Mouse (Mus musculus): ENCODE measurements around the gene Atp8b3. TPM values are rescaled to one million over a fixed set of nuclear protein-coding genes. Genes with fewer than 3 reads are reported as not detected.

Gene Atp8b3
- polyA plus RNA-seq, 1 experiment from 2014 or later: 0.37 TPM

DNA sequence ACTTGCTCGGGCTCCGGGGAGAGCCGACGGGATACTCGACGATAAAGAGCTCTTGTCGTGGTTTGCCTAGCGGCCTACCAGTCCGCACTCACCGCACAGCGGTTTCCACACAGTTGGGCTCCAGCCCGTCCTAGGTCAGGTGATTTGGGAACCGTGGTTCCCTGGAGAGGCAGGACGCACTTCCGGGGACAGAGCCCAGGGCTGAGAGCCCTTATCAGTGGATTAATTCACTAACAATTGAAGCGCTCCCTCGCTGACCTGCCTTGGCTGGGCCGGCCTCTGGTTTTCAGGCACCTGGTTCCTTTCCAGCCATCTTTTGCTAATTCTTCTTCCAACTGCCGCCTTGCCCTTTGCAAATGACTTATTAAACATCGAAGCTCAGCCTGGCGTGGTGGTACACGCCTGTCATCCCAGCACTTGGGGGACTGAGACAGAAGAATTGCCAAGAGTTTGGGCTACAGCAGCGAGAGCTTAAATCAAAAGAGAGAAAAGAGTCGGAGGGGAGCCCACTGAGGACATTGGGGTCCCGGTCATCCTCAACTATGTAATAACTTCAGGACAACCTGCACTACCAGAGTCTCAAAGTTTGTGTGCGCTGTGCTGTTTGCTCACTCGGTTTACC lies 35.2 kb downstream of the Atp8b3 start:
- under 1% methylated on average over 27 of the region's 27 CpGs for WGBS
- ATAC-seq (ENCODE audit: insufficient number of reproducible peaks, low FRiP score, low TSS enrichment, low read depth) (no peak), DNase-seq (ENCODE audit: low spot score) (peak; percentile 45)
- Histone ChIP-seq H3K27me3 (ENCODE audit: control insufficient read depth, insufficient read depth, low read length) (peaks cover 77% of the 10 kb centered on the region), H3K9me3 (ENCODE audit: control insufficient read depth, low read length) (no peaks in the 10 kb centered on the region), H3K4me2 (ENCODE audit: low read depth, severe bottlenecking) (no peak overlapping the region), H3K4me3 (ENCODE audit: low read depth, low read length) (no peak overlapping the region), H3K27ac (replicated peaks; ENCODE audit: low read depth, low read length) (no peak overlapping the region), H3K9ac (ENCODE audit: low read length) (no peak overlapping the region), H3K4me1 (ENCODE audit: control insufficient read depth, insufficient read depth, low read length) (peaks cover 8% of the 10 kb centered on the region; the same call in 1 of the 2 replicates), H3K36me3 (ENCODE audit: control insufficient read depth, insufficient read depth, low read length) (no peaks in the 10 kb centered on the region)

DNA sequence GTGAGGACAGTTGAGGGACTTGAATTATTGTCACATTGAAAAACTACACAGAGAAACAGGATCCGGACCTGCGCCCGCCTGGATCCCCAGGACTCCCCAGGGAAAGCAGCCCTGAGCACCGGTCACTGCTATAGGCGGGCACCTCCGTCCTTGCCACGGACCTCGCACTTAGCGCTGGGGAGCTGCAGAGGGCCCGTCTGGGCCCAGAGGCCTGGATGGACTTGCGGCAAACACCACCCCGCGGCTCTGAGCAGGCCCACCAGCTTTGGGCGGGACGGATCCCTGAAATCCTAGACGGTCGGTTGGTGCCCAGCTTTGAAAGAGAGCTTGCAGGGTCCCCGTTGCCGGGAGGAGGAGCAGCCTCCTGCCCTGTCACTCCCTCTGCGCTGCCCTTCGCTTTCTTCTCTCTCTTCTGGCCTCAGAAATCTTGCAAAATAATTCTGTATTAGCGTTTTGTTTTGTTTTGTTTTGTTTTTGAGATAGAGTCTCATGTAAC lies 36.1 kb downstream of the Atp8b3 start:
- Histone ChIP-seq H3K4me1 (ENCODE audit: control insufficient read depth, insufficient read depth, low read length) (peaks cover 8% of the 10 kb centered on the region; the same call in 1 of the 2 replicates), H3K36me3 (ENCODE audit: control insufficient read depth, insufficient read depth, low read length) (no peaks in the 10 kb centered on the region), H3K9me3 (ENCODE audit: control insufficient read depth, low read length) (no peaks in the 10 kb centered on the region), H3K4me2 (ENCODE audit: low read depth, severe bottlenecking) (no peak overlapping the region), H3K4me3 (ENCODE audit: low read depth, low read length) (no peak overlapping the region), H3K27me3 (ENCODE audit: control insufficient read depth, insufficient read depth, low read length) (peaks cover 84% of the 10 kb centered on the region), H3K27ac (replicated peaks; ENCODE audit: low read depth, low read length) (no peak overlapping the region), H3K9ac (ENCODE audit: low read length) (no peak overlapping the region)
- DNase-seq (ENCODE audit: low spot score) (peak; percentile 61), ATAC-seq (ENCODE audit: insufficient number of reproducible peaks, low FRiP score, low TSS enrichment, low read depth) (no peak)
- WGBS: under 1% methylated on average over 22 of the region's 22 CpGs

DNA sequence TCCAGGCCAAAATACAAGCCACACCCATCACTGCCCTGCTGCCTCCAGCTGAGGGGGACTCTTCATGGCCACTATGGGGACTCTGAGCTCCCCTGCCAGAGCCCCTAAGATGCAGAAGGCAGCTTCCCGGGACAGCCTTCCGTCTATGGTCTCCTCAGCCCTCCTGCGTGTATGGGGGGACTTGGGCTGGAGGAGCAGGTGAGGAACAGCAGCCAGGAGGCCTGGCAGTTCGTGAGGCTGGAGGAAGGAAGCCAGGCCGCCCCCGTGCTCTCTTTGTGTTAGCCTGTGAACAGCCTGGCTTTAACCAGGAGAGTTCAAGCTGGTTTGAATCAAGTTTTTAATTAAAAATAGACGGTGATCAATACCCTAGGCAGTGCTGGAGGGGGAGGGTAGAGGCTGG lies 36.6 kb downstream of the Atp8b3 start:
- Histone ChIP-seq H3K36me3 (ENCODE audit: control insufficient read depth, insufficient read depth, low read length) (no peaks in the 10 kb centered on the region), H3K9me3 (ENCODE audit: control insufficient read depth, low read length) (no peaks in the 10 kb centered on the region), H3K4me1 (ENCODE audit: control insufficient read depth, insufficient read depth, low read length) (peaks cover 8% of the 10 kb centered on the region; the same call in 1 of the 2 replicates), H3K4me3 (ENCODE audit: low read depth, low read length) (no peak overlapping the region), H3K9ac (ENCODE audit: low read length) (no peak overlapping the region; the same call in 1 of the 2 replicates), H3K27ac (replicated peaks; ENCODE audit: low read depth, low read length) (no peak overlapping the region), H3K4me2 (ENCODE audit: low read depth, severe bottlenecking) (no peak overlapping the region), H3K27me3 (ENCODE audit: control insufficient read depth, insufficient read depth, low read length) (peaks cover 85% of the 10 kb centered on the region)
- WGBS: 0% methylated on average over 7 of the region's 7 CpGs
- DNase-seq (ENCODE audit: low spot score): peak; percentile 31
- no peak for ATAC-seq (ENCODE audit: insufficient number of reproducible peaks, low FRiP score, low TSS enrichment, low read depth)

DNA sequence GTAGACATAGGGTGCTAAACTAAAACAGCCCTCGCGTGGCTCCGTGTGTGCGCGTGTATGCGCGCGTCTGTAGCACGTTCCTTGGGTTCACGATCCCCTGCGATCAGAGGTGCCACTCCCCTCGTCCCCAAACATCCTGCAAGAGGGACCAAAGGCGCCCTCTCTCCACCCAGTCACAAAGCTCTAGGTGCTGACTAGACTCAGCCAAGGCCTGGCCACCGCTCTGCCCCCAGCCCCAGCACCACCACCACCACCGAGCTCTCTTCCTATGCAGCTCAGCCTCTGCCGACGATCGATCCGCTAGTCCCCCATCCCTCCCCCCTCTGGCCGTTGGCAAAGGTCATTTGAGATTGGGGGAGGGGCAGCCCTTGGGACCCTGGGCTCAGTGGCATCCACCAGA lies 42.5 kb downstream of the Atp8b3 start:
- Histone ChIP-seq H3K27me3 (ENCODE audit: control insufficient read depth, insufficient read depth, low read length) (peaks cover 99% of the 10 kb centered on the region), H3K4me3 (ENCODE audit: low read depth, low read length) (0 out of 2 replicates have a peak overlapping the region, but pooled peaks have one; percentile 30), H3K4me2 (ENCODE audit: low read depth, severe bottlenecking) (no peak overlapping the region; the same call in 1 of the 2 replicates), H3K9ac (ENCODE audit: low read length) (no peak overlapping the region), H3K9me3 (ENCODE audit: control insufficient read depth, low read length) (no peaks in the 10 kb centered on the region), H3K27ac (replicated peaks; ENCODE audit: low read depth, low read length) (no peak overlapping the region), H3K4me1 (ENCODE audit: control insufficient read depth, insufficient read depth, low read length) (peaks cover 18% of the 10 kb centered on the region), H3K36me3 (ENCODE audit: control insufficient read depth, insufficient read depth, low read length) (no peaks in the 10 kb centered on the region)
- no peak for ATAC-seq (ENCODE audit: insufficient number of reproducible peaks, low FRiP score, low TSS enrichment, low read depth)
- WGBS: under 1% methylated on average over 20 of the region's 20 CpGs
- DNase-seq (ENCODE audit: low spot score): no peak

DNA sequence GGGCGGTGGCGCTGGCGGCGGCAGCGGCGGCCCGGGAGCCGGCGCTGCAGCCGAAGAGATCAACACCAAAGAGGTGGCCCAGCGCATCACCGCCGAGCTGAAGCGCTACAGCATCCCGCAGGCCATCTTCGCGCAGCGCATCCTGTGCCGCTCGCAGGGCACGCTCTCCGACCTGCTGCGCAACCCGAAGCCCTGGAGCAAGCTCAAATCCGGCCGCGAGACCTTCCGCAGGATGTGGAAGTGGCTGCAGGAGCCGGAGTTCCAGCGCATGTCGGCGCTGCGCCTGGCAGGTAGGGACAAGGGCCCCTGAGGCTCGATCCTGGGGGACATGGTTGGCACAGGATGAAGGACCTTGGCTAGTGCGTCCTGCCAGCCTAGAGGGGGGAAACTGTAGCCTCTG lies 43.0 kb downstream of the Atp8b3 start:
- Histone ChIP-seq H3K9ac (ENCODE audit: low read length) (no peak overlapping the region), H3K27ac (replicated peaks; ENCODE audit: low read depth, low read length) (no peak overlapping the region), H3K4me3 (ENCODE audit: low read depth, low read length) (peak overlapping the region; percentile 30; the same call in 1 of the 2 replicates), H3K36me3 (ENCODE audit: control insufficient read depth, insufficient read depth, low read length) (no peaks in the 10 kb centered on the region), H3K27me3 (ENCODE audit: control insufficient read depth, insufficient read depth, low read length) (peaks cover 99% of the 10 kb centered on the region), H3K4me2 (ENCODE audit: low read depth, severe bottlenecking) (peak overlapping the region; percentile 71), H3K4me1 (ENCODE audit: control insufficient read depth, insufficient read depth, low read length) (peaks cover 18% of the 10 kb centered on the region), H3K9me3 (ENCODE audit: control insufficient read depth, low read length) (no peaks in the 10 kb centered on the region)
- ATAC-seq (ENCODE audit: insufficient number of reproducible peaks, low FRiP score, low TSS enrichment, low read depth): no peak
- DNase-seq (ENCODE audit: low spot score): peak; percentile 65
- under 1% methylated on average over 33 of the region's 35 CpGs for WGBS

DNA sequence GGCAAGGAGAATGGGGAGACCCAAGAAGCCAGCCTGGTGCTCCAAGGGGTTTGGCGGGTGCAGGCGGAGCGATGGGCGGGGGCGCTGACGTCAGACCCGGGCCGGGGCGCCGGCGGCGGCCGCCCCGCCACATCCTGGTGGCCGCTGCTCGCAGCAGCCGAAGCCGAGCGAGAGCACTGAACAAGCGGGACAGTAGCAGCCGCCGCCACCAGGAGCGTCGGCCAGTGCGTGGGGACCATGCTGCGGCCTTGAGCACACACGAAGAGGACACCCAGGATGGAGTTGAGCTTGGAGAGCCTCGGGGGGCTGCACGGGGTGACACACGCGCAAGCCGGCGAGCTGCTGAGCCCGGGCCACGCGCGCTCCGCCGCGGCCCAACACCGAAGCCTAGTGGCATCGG lies 44.2 kb downstream of the Atp8b3 start, which contains the start of gene Onecut3:
Gene Onecut3, plus strand, starts transcription at position 104 of the 400 bp plus-strand sequence.
- peak within 1 kb of the TSS; percentile 30 for H3K4me3 ChIP-seq (ENCODE audit: low read depth, low read length)
- peaks cover 99% of the 10 kb centered on the region for H3K27me3 ChIP-seq (ENCODE audit: control insufficient read depth, insufficient read depth, low read length)
- WGBS: under 1% methylated on average over 40 of the region's 42 CpGs
- H3K9me3 ChIP-seq (ENCODE audit: control insufficient read depth, low read length): no peaks in the 10 kb centered on the region
- no peak for ATAC-seq (ENCODE audit: insufficient number of reproducible peaks, low FRiP score, low TSS enrichment, low read depth)
- H3K36me3 ChIP-seq (ENCODE audit: control insufficient read depth, insufficient read depth, low read length): no peaks in the 10 kb centered on the region
- H3K9ac ChIP-seq (ENCODE audit: low read length): no peak within 1 kb of the TSS; the same call in 1 of the 2 replicates
- peak; percentile 58 for DNase-seq (ENCODE audit: low spot score)
- H3K4me1 ChIP-seq (ENCODE audit: control insufficient read depth, insufficient read depth, low read length): peaks cover 18% of the 10 kb centered on the region
- peak within 1 kb of the TSS; percentile 71 for H3K4me2 ChIP-seq (ENCODE audit: low read depth, severe bottlenecking)
- H3K27ac ChIP-seq (replicated peaks; ENCODE audit: low read depth, low read length): no peak within 1 kb of the TSS

DNA sequence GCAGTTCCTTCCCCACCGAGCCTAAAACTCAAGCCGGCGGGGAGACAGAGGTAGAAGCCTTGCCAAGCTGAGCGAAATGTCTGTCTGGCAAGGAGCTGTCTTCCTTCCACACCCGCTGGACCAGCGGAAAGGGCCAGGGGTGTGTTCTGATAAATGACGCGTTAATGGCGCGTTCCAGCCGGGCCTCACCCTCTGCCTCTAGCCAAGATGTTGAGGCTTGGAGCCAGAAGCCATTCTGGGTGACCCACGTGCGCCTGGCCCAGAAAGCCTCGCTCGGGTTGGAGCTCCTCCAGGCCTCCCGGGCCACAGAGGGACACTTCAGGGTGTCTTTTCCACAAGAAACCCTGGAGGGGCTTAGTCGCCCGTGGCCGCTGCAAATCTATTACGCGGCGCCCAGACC lies 48.9 kb downstream of the Atp8b3 start:
- no peak for ATAC-seq (ENCODE audit: insufficient number of reproducible peaks, low FRiP score, low TSS enrichment, low read depth)
- peaks cover 91% of the 10 kb centered on the region for H3K27me3 ChIP-seq (ENCODE audit: control insufficient read depth, insufficient read depth, low read length)
- H3K9ac ChIP-seq (ENCODE audit: low read length): no peak overlapping the region
- no peak overlapping the region for H3K4me2 ChIP-seq (ENCODE audit: low read depth, severe bottlenecking)
- H3K27ac ChIP-seq (replicated peaks; ENCODE audit: low read depth, low read length): no peak overlapping the region
- DNase-seq (ENCODE audit: low spot score): no peak
- under 1% methylated on average over 22 of the region's 22 CpGs for WGBS
- H3K4me1 ChIP-seq (ENCODE audit: control insufficient read depth, insufficient read depth, low read length): peaks cover 8% of the 10 kb centered on the region
- H3K4me3 ChIP-seq (ENCODE audit: low read depth, low read length): no peak overlapping the region
- no peaks in the 10 kb centered on the region for H3K36me3 ChIP-seq (ENCODE audit: control insufficient read depth, insufficient read depth, low read length)
- H3K9me3 ChIP-seq (ENCODE audit: control insufficient read depth, low read length): no peaks in the 10 kb centered on the region; the same call in 1 of the 2 replicates

DNA sequence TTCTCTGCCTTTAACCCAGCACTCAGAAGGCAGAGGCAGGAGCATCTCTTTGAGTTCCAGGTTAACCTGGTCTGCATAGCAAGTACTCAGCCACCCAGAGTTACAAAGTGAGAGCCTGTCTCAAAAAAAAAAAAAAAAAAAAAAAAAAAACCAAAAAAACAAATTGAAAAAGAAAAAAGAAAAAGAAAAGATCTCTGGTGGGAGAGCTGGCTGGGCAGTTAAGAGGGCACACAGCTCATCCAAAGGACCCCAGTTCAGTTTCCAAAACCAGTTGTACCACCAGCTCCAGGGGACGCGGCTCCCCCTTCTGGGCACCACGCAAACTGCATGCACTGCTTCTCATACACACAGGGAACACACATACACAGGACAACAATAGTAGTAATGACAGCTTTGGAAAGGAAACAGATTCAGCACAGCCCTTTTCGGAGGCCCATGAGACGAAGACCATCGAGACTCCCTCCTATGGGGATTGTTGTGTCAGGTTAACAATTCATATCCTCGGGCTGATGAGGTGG lies 52.0 kb downstream of the Atp8b3 start:
- H3K36me3 ChIP-seq (ENCODE audit: control insufficient read depth, insufficient read depth, low read length): no peaks in the 10 kb centered on the region
- no peaks in the 10 kb centered on the region; the same call in 1 of the 2 replicates for H3K9me3 ChIP-seq (ENCODE audit: control insufficient read depth, low read length)
- H3K27ac ChIP-seq (replicated peaks; ENCODE audit: low read depth, low read length): no peak overlapping the region
- ATAC-seq (ENCODE audit: insufficient number of reproducible peaks, low FRiP score, low TSS enrichment, low read depth) (no peak), DNase-seq (ENCODE audit: low spot score) (no peak)
- no peak overlapping the region for H3K4me2 ChIP-seq (ENCODE audit: low read depth, severe bottlenecking)
- H3K9ac ChIP-seq (ENCODE audit: low read length): no peak overlapping the region
- no peak overlapping the region for H3K4me3 ChIP-seq (ENCODE audit: low read depth, low read length)
- 76% methylated on average over 7 of the region's 7 CpGs for WGBS
- no peaks in the 10 kb centered on the region for H3K4me1 ChIP-seq (ENCODE audit: control insufficient read depth, insufficient read depth, low read length)
- peaks cover 80% of the 10 kb centered on the region for H3K27me3 ChIP-seq (ENCODE audit: control insufficient read depth, insufficient read depth, low read length)
